Mouse (Mus musculus): ENCODE results near the gene Ccn2.

Ccn2 gene

GRCm38 (mm10) chr10:24639596-24639995 lies 44.4 kb downstream of the Ccn2 start:
- DNase-seq (ENCODE audit: low read depth in 2 of 2, low spot score in 2 of 2), result peak in 1 of 2 experiments; percentile 34

GRCm38 (mm10) chr10:24640186-24640875 lies 45.1 kb downstream of the Ccn2 start:
- peak in 1 of 2 experiments; percentile 30 for DNase-seq (ENCODE audit: low read depth in 2 of 2, low spot score in 2 of 2)

- DNase-seq (ENCODE audit: low read depth in 2 of 2, low spot score in 2 of 2), result peak in 1 of 2 experiments; percentile 15
Observed at GRCm38 (mm10) chr10:24641416-24642140, 46.3 kb downstream of the Ccn2 start.

- no peak for DNase-seq (ENCODE audit: low read depth in 2 of 2, low spot score in 2 of 2)
Observed at GRCm38 (mm10) chr10:24642796-24643580, 47.7 kb downstream of the Ccn2 start.

GRCm38 (mm10) chr10:24645169-24645568 lies 49.9 kb downstream of the Ccn2 start:
- DNase-seq (ENCODE audit: low read depth in 2 of 2, low spot score in 2 of 2), result no peak

Measured in CD8-positive naive resting alpha-beta T cell, adult 2 months (primary cell).